Mouse (Mus musculus) testis, adult 10 weeks (tissue): ENCODE data around the gene Fam90a1a. TPM values are rescaled to one million over a fixed set of nuclear protein-coding genes. Genes with fewer than 3 reads are reported as not detected.

Experiments used
- polyA plus RNA-seq: library from polyadenylated mRNA; stranded (reverse); fragments of 350-450 nt; fragmentation: Illumina TruSeq; extraction: RNeasy Lipid Tissue Mini Kit (QIAGEN cat#74804); gene quantifications from one replicate; pipeline ENCODE4 v1.2.3, GENCODE M21; 2014; ENCODE audit warnings: low read depth, low replicate concordance

Fam90a1a gene
- polyA plus RNA-seq, result not detected

GRCm38 (mm10) chr8:21958414-21958813, at the start of gene Fam90a1a:
TSS of gene Fam90a1a (plus strand) at chr8:21958714.

GRCm38 (mm10) chr8:21932610-21933009, 25.9 kb upstream of the Fam90a1a start, which contains the start of gene Defb15:
TSS of gene Defb15 (minus strand) at chr8:21932710.

GRCm38 (mm10) chr8:21938052-21938451, 20.5 kb upstream of the Fam90a1a start, which contains the start of gene Defb35:
TSS of gene Defb35 (plus strand) at chr8:21938352.

GRCm38 (mm10) chr8:21946462-21946861, 12.1 kb upstream of the Fam90a1a start, which contains the start of gene Defb13:
TSS of gene Defb13 (plus strand) at chr8:21946762.

GRCm38 (mm10) chr8:21969475-21969874, 11.0 kb downstream of the Fam90a1a start, which contains the start of gene Ccdc70:
TSS of gene Ccdc70 (plus strand) at chr8:21969775.

Other genes with a start within 250 kb of the Fam90a1a start
- not detected for gene Defa24, start 224.2 kb upstream of the Fam90a1a start, polyA plus RNA-seq
- not detected for gene Defb50, start 135.2 kb upstream of the Fam90a1a start, polyA plus RNA-seq
- gene Defb2, start 118.8 kb upstream of the Fam90a1a start, polyA plus RNA-seq, result not detected
- not detected for gene Defb10, start 99.8 kb upstream of the Fam90a1a start, polyA plus RNA-seq
- gene Defb9, start 73.3 kb upstream of the Fam90a1a start, polyA plus RNA-seq, result not detected
- gene Defb11, start 52.3 kb upstream of the Fam90a1a start, polyA plus RNA-seq, result 11.2 TPM
- 2.2 TPM for gene Defb15, start 26.0 kb upstream of the Fam90a1a start, polyA plus RNA-seq
- not detected for gene Defb35, start 20.4 kb upstream of the Fam90a1a start, polyA plus RNA-seq
- not detected for gene Defb13, start 12.0 kb upstream of the Fam90a1a start, polyA plus RNA-seq
- 278 TPM for gene Ccdc70, start 11.1 kb downstream of the Fam90a1a start, polyA plus RNA-seq
- 0.94 TPM for gene Atp7b, start 101.6 kb downstream of the Fam90a1a start, polyA plus RNA-seq
- 19.0 TPM for gene Alg11, start 102.0 kb downstream of the Fam90a1a start, polyA plus RNA-seq
- 1.1 TPM for gene Nek5, start 166.3 kb downstream of the Fam90a1a start, polyA plus RNA-seq
- 2.0 TPM for gene Nek3, start 207.7 kb downstream of the Fam90a1a start, polyA plus RNA-seq
- gene Ckap2, start 227.1 kb downstream of the Fam90a1a start, polyA plus RNA-seq, result 34.9 TPM
- gene Vps36, start 234.1 kb downstream of the Fam90a1a start, polyA plus RNA-seq, result 30.8 TPM